Mouse (Mus musculus): ENCODE data around the gene Tssc4. TPM values are rescaled to one million over a fixed set of nuclear protein-coding genes. Genes with fewer than 3 reads are reported as not detected.

Tssc4 gene
- total and polyA plus RNA-seq, 3 experiments = 44.1 to 55.1 (median 49.8) TPM

DNA sequence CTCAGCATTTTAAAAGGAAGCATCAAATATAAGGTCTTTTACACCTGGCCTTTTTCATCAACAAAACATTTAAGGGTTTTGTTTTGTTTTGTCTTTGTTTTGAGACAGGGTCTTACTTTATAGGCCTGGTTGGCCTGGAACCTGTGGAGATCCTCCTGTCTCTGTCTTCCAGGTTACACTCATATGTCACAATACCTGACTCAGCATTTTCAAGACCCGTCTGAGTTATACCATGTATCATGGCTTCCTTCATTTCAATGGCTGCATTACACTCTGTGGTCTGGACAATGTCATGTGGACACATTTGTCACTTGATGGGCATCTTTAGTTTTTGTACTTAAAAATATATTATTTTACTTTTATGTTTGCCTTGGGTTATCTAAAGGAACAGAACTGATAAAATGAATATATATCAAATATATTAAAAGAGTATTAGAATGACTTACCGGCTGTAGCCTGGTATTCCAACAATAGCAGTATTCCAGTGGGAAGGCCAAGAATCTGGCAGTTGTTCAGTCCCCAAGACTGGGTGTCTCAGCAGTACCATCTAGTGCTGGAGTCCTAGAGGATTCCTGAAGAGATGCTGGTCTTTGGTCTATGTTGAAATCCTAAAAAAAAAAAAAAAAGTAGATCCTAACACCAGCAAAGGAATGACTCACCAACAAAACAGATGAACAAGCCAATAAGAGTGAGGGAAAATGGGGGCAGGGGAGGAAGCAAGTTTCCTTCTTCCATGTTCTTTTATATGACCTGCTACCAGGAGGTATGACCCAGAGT, 24.8 kb upstream of the Tssc4 start:
- in situ Hi-C loops (cut with MboI; ENCODE audit: low pct_ligation_motif_present, low pct_unique_long_range_greater_than_20kb, low sequenced_read_pairs) (no loop called here), dilution Hi-C loops (cut with MboI; ENCODE audit: extremely low pct_ligation_motif_present, extremely low pct_unique_long_range_greater_than_20kb, low sequenced_read_pairs) (no loop called here)
- peaks cover 5% of the 10 kb centered on the region for H3K9me3 ChIP-seq (replicated peaks; ENCODE audit: low read length)
- H3K9ac ChIP-seq (ENCODE audit: insufficient read depth, low read depth) = no peak overlapping the region
- H3K79me2 ChIP-seq (replicated peaks; ENCODE audit: control insufficient read depth, extremely low read depth, insufficient read depth, poor library complexity, severe bottlenecking) = no peaks in the 10 kb centered on the region
- no peak overlapping the region for H3K4me2 ChIP-seq (ENCODE audit: insufficient read depth, low read depth, poor library complexity, severe bottlenecking)
- DNase-seq (ENCODE audit: extremely low read depth) = no peak
- H3K27ac ChIP-seq (ENCODE audit: insufficient read depth, low read depth) = no peak overlapping the region
- no peaks in the 10 kb centered on the region for H3K36me3 ChIP-seq (replicated peaks in 1 of 2; ENCODE audit: control insufficient read depth in 1 of 2, insufficient read depth in 1 of 2, low read length in 1 of 2)
- no peak overlapping the region for H3K4me3 ChIP-seq (replicated peaks in 1 of 3; ENCODE audit: low read depth in 2 of 3, low read length in 2 of 3, poor library complexity in 1 of 3)
- no peak for TF ChIP-seq TCF12 (IDR thresholded peaks at IDR 0.05; ENCODE audit: low read depth, low read length)
- peak; percentile 91 for TF ChIP-seq MAFK (IDR thresholded peaks at IDR 0.05; ENCODE audit: insufficient replicate concordance, low read length)
- H3K27me3 ChIP-seq (replicated peaks) = no peaks in the 10 kb centered on the region
- H3K4me1 ChIP-seq (ENCODE audit: control insufficient read depth in 1 of 2, insufficient read depth in 2 of 2) = peaks cover 23 to 59% of the 10 kb centered on the region in 2 experiments

DNA sequence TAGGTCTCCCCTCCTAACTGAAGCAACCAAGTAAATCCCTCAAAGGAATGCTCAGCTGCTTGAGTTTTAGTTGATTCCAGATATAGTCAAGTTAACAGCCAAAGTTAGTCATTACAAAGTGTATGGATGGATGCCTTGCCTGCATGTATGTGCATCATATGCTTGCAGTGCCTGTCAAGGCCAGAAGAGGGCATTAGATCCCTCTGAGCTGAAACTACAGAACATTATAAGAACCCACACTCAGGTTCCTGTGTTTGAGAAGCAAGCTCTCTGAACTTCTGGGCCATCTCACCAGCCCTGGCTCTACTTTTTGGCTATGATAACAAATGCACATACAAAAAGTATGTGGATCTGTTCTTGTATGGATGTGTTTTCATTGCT, 24.2 kb upstream of the Tssc4 start:
- no peak for TF ChIP-seq MYC (IDR thresholded peaks at IDR 0.05; ENCODE audit: low read depth, low read length)
- TF ChIP-seq CTCF (conservative IDR thresholded peaks at IDR 0.05 in 1 of 2, IDR thresholded peaks at IDR 0.05 in 1 of 2; ENCODE audit: low read depth in 2 of 2, low read length in 2 of 2) = peak in 1 of 2 experiments; percentile 33; a peak in 2 of 4 replicates
- TF ChIP-seq ZMIZ1 (IDR thresholded peaks at IDR 0.05; ENCODE audit: low read depth, low read length) = no peak
- no peak for TF ChIP-seq EP300 (IDR thresholded peaks at IDR 0.05; ENCODE audit: low read length)
- peak; percentile 32 for TF ChIP-seq SMC3 (IDR thresholded peaks at IDR 0.05; ENCODE audit: low read depth, low read length)
- no peak for TF ChIP-seq ZKSCAN1 (IDR thresholded peaks at IDR 0.05; ENCODE audit: borderline replicate concordance, low read depth, low read length)
- no peak; the same call in none of the 2 replicates for TF ChIP-seq RAD21 (IDR thresholded peaks at IDR 0.05; ENCODE audit: low read depth, low read length)
- no peak for TF ChIP-seq MEF2A (IDR thresholded peaks at IDR 0.05; ENCODE audit: borderline replicate concordance, low read depth, low read length)
- Histone ChIP-seq H3K4me2 (ENCODE audit: insufficient read depth, low read depth, poor library complexity, severe bottlenecking) (no peak overlapping the region), H3K4me1 (ENCODE audit: control insufficient read depth in 1 of 2, insufficient read depth in 2 of 2) (peaks cover 23 to 54% of the 10 kb centered on the region in 2 experiments), H3K4me3 (replicated peaks in 1 of 3; ENCODE audit: low read depth in 2 of 3, low read length in 2 of 3, poor library complexity in 1 of 3) (no peak overlapping the region), H3K27ac (ENCODE audit: insufficient read depth, low read depth) (no peak overlapping the region), H3K79me2 (replicated peaks; ENCODE audit: control insufficient read depth, extremely low read depth, insufficient read depth, poor library complexity, severe bottlenecking) (no peaks in the 10 kb centered on the region), H3K9ac (ENCODE audit: insufficient read depth, low read depth) (no peak overlapping the region), H3K27me3 (replicated peaks) (no peaks in the 10 kb centered on the region), H3K9me3 (replicated peaks; ENCODE audit: low read length) (peaks cover 5% of the 10 kb centered on the region), H3K36me3 (replicated peaks in 1 of 2; ENCODE audit: control insufficient read depth in 1 of 2, insufficient read depth in 1 of 2, low read length in 1 of 2) (no peaks in the 10 kb centered on the region)
- dilution Hi-C loops (cut with MboI; ENCODE audit: extremely low pct_ligation_motif_present, extremely low pct_unique_long_range_greater_than_20kb, low sequenced_read_pairs) = no loop called here
- in situ Hi-C loops (cut with MboI; ENCODE audit: low pct_ligation_motif_present, low pct_unique_long_range_greater_than_20kb, low sequenced_read_pairs) = no loop called here
- DNase-seq (ENCODE audit: extremely low read depth) = no peak

DNA sequence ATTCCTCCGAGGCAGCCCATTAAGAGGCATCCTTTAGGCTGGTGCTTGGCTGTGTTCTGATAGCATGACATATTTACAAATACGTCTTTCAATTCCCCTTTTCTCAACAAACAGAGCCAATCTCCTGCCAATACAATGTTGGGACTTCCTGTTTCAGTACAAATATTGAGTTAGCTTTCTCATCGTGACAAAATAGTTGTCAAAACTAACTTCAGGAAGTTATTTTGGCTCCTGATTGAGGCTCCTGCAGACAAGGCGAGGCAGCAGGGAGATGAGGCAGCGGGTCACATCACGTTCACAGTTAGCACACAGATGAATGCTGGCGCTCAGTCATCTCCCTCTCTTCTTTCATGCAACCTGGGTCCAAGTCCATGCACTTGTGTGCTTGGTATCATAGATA, 22.7 kb upstream of the Tssc4 start:
- Histone ChIP-seq H3K4me3 (replicated peaks in 1 of 3; ENCODE audit: low read depth in 2 of 3, low read length in 2 of 3, poor library complexity in 1 of 3) (no peak overlapping the region), H3K27me3 (replicated peaks) (no peaks in the 10 kb centered on the region), H3K36me3 (replicated peaks in 1 of 2; ENCODE audit: control insufficient read depth in 1 of 2, insufficient read depth in 1 of 2, low read length in 1 of 2) (no peaks in the 10 kb centered on the region), H3K9me3 (replicated peaks; ENCODE audit: low read length) (peaks cover 5% of the 10 kb centered on the region), H3K4me1 (ENCODE audit: control insufficient read depth in 1 of 2, insufficient read depth in 2 of 2) (peaks cover 19 to 53% of the 10 kb centered on the region in 2 experiments), H3K4me2 (ENCODE audit: insufficient read depth, low read depth, poor library complexity, severe bottlenecking) (no peak overlapping the region), H3K9ac (ENCODE audit: insufficient read depth, low read depth) (no peak overlapping the region), H3K79me2 (replicated peaks; ENCODE audit: control insufficient read depth, extremely low read depth, insufficient read depth, poor library complexity, severe bottlenecking) (no peaks in the 10 kb centered on the region), H3K27ac (ENCODE audit: insufficient read depth, low read depth) (no peak overlapping the region)
- dilution Hi-C loops (cut with MboI; ENCODE audit: extremely low pct_ligation_motif_present, extremely low pct_unique_long_range_greater_than_20kb, low sequenced_read_pairs) = no loop called here
- in situ Hi-C loops (cut with MboI; ENCODE audit: low pct_ligation_motif_present, low pct_unique_long_range_greater_than_20kb, low sequenced_read_pairs) = no loop called here
- 0 out of 2 replicates have a peak, but pooled peaks have one; percentile 28 for TF ChIP-seq ELF1 (IDR thresholded peaks at IDR 0.05; ENCODE audit: low read depth, low read length)
- 0 out of 2 replicates have a peak, but pooled peaks have one; percentile 25 for TF ChIP-seq IRF4 (IDR thresholded peaks at IDR 0.05; ENCODE audit: low read depth, low read length)
- TF ChIP-seq TBP (conservative IDR thresholded peaks at IDR 0.05; ENCODE audit: low read depth, low read length) = no peak
- no peak for TF ChIP-seq POLR2AphosphoS2 (IDR thresholded peaks at IDR 0.05; ENCODE audit: low read depth, low read length)
- DNase-seq (ENCODE audit: extremely low read depth) = no peak
